Mouse (Mus musculus): ENCODE results near the gene Shd.
A peak's percentile ranks its signal among the peaks of the same experiment; 100 is the strongest.

The Shd gene

GRCm38 (mm10) chr17:55969966-55970891 lies at the start of gene Shd:
Gene Shd, plus strand, starts transcription at chr17:55970467.
- no peak for DNase-seq

GRCm38 (mm10) chr17:55931553-55932502 lies 38.4 kb upstream of the Shd start:
- DNase-seq: peak; percentile 66 to 70

- no peak for DNase-seq
These were observed 37.6 kb upstream of the Shd start for GRCm38 (mm10) chr17:55932635-55933034.

- DNase-seq: no peak
These were observed 37.1 kb upstream of the Shd start for GRCm38 (mm10) chr17:55933191-55933590.

- peak; percentile 52 to 71 for DNase-seq
These were observed 25.8 kb upstream of the Shd start for GRCm38 (mm10) chr17:55944387-55944865.

GRCm38 (mm10) chr17:55944866-55945682 lies 25.2 kb upstream of the Shd start:
- peak; percentile 96 for DNase-seq

GRCm38 (mm10) chr17:55945696-55946095 lies 24.6 kb upstream of the Shd start:
- DNase-seq: no peak

GRCm38 (mm10) chr17:55948647-55949046 lies 21.6 kb upstream of the Shd start:
- DNase-seq: no peak

- no peak for DNase-seq
These were observed 20.9 kb upstream of the Shd start, which contains the start of gene Zfp119b for GRCm38 (mm10) chr17:55949400-55949799. Gene Zfp119b, minus strand, starts transcription at chr17:55949500.

- no peak for DNase-seq
These were observed 19.7 kb upstream of the Shd start for GRCm38 (mm10) chr17:55950601-55951000.

- DNase-seq: no peak
These were observed 18.2 kb upstream of the Shd start for GRCm38 (mm10) chr17:55952041-55952440.

GRCm38 (mm10) chr17:55952447-55953027 lies 17.7 kb upstream of the Shd start, which contains the start of gene Ebi3:
Gene Ebi3, plus strand, starts transcription at chr17:55952640.
- DNase-seq: no peak

- DNase-seq: no peak
These were observed 16.5 kb upstream of the Shd start for GRCm38 (mm10) chr17:55953751-55954150.

- DNase-seq: no peak
These were observed 16.0 kb upstream of the Shd start for GRCm38 (mm10) chr17:55954229-55954628.

- DNase-seq: peak; percentile 83 to 90
These were observed 14.1 kb upstream of the Shd start for GRCm38 (mm10) chr17:55956129-55956528.

- no peak for DNase-seq
These were observed 13.7 kb upstream of the Shd start for GRCm38 (mm10) chr17:55956591-55956990.

GRCm38 (mm10) chr17:55957168-55957567 lies 13.1 kb upstream of the Shd start:
- DNase-seq: peak; percentile 61 to 73

GRCm38 (mm10) chr17:55957726-55958583 lies 12.3 kb upstream of the Shd start:
- DNase-seq: no peak

- no peak for DNase-seq
These were observed 11.7 kb upstream of the Shd start for GRCm38 (mm10) chr17:55958584-55958886.

GRCm38 (mm10) chr17:55958918-55959728 lies 11.1 kb upstream of the Shd start, which contains the start of gene Yju2:
Gene Yju2, plus strand, starts transcription at chr17:55959099.
- peak; percentile 93 for DNase-seq
